Mouse (Mus musculus): ENCODE data around the gene Eif3f. TPM values are rescaled to one million over a fixed set of nuclear protein-coding genes. Genes with fewer than 3 reads are reported as not detected.

Eif3f gene
- 100 to 1,000 TPM in 2 of 4 experiments, 10 to 100 TPM in 2; 92.4 to 104 (median 100) TPM for total RNA-seq (2022)

DNA sequence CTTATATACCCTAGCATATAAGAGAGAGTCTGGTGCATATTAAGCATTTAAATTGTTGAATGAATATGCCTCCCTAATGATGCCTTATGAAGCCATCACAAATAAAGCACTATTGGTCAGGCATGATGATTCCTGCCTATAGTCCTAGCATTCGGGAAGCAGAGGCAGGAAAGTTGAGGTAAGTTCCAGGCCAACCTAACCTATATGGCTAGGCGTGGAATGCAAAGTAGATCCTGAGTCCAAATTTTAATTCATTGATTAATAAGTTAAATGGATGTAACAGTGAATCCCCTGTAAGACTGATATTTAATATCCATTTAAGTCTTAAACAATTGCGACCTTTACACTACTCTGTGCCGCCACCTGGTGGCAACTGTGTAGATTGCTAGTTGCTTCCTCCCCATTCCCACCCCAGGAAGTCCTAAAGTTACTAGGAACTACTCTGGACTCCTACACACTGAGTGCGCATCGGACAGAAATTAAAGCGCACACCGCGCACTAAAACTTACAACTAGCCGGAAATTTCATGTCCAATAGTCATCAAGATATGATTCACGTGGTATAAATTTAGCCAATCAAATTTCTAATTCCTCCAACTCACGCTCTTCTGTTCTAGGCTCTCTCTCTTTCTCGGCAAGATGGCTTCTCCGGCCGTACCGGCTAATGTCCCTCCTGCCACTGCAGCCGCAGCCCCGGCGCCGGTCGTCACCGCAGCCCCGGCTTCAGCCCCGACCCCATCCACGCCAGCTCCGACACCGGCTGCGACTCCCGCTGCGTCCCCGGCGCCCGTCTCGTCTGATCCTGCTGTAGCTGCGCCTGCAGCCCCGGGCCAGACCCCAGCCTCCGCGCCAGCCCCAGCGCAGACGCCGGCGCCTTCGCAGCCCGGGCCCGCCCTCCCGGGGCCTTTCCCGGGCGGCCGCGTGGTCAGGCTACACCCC lies at the start of gene Eif3f:
Gene Eif3f, plus strand, starts transcription at position 624 of the 938 bp plus-strand sequence.
- DNase-seq (ENCODE audit: low spot score in 2 of 2): peak; percentile 96 to 99

DNA sequence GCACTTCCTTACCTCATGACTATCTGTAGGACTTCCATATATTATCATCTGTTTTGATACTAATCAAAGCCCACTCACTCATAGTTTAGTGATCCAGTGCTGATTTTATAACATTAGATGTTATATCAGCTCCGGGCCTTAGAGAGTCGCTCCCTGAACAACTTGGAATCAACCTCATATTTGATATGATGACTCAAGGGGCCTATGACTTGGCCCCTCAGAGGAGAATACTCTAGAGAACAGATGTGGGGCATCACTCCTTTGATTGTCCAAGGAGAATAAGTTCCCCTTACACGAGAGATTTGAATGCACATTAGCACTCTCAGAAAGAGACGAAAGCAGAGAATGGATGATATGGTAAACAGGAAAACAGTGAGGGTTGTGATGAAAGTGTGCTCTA lies 49.3 kb upstream of the Eif3f start, which contains the start of gene Olfr518:
Gene Olfr518, minus strand, starts transcription at position 101 of the 400 bp plus-strand sequence.
- DNase-seq (ENCODE audit: low spot score in 2 of 2): no peak

DNA sequence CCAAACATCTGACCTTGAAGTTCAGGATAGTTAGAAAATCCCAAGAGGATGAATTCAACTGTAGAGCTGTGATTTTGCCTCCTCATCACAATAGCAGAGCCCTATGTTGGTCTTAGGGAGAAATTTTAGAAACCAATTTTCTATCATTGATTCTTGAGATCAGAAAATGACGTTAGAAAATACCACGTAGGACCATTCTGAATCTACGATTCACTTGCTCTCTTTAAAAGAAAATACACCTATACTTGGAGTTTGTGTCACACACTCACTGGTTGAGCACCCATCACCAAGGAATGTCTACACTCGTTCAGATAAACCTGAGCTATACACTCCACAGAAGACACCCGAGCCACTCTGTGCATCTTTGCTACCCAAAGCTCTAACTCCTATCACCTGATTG lies 39.9 kb upstream of the Eif3f start, which contains the start of gene Olfr519:
Gene Olfr519, minus strand, starts transcription at position 101 of the 400 bp plus-strand sequence.
- no peak for DNase-seq (ENCODE audit: low spot score in 2 of 2)

- no peak for DNase-seq (ENCODE audit: low spot score in 2 of 2)
Measured at GRCm38 (mm10) chr7:108903969-108904368, 30.2 kb upstream of the Eif3f start.

GRCm38 (mm10) chr7:108927043-108927442 lies 7.2 kb upstream of the Eif3f start:
- DNase-seq (ENCODE audit: low spot score in 2 of 2): no peak

DNA sequence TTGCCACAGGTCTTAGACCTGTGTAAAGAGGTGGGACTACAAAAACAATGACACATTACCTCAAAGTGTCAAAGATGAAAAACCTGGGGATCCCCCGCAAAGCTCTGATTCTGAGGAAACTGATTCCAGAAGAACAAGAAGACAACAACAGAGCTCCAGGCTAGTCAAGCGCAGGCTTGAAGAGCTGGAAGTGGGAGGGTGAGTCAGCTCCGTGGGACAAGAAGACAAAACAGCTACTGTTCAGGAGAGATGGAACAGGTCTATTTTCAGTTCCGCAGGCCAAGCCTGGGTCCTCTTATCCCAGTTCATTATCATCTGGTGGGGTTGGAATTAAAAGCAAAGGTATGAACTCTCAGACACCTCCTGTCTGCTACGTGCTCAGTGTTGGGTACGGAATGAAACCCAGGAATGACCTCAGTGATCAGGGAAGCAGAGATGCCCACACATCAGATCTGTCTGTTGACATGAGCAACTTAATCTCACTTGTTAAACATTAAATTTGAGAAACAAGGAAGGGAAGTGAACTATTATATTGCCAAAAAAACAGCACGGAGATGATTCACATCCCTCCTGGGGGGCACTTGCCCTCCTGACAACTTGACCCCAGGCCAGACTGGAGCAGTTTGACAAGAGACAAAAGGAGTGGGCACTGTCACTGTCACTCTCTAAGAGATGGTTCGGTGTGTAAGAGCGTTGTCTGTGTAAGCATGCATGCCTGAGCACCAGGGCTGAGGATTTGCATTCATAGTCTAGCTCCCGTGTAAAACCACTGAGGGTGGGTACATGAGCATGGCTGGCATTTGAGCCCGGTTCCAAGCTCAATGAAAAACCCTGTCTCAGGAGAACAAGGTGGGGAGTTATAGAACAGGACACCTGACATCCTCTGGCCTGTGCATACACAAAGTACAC lies 5.7 kb upstream of the Eif3f start:
- DNase-seq (ENCODE audit: low spot score in 2 of 2): no peak

GRCm38 (mm10) chr7:108929726-108930393 lies 4.4 kb upstream of the Eif3f start, which contains the start of gene Nlrp10:
Gene Nlrp10 (minus strand): TSS chr7:108930178.
- no peak for DNase-seq (ENCODE audit: low spot score in 2 of 2)

DNA sequence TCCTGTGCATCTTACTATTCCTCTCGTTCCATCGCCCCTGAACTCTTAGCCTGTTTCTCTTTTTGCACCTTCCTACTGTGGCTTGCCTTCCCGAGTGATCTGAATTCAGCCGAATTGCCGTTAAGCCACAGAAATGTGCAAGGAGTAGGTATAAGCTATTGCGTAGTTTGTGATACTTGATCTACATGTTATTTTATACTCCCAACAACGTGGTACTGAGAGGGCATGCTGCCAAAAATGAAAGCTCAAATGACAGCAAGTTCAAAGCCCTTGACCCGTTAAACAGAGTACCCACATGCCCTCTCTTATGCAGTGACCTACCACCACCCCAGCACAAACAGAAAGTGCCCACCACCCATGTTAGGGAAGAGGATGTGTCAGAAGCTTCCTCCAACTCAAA lies 619 bp downstream of the Eif3f start:
- no peak for DNase-seq (ENCODE audit: low spot score in 2 of 2)

GRCm38 (mm10) chr7:108935411-108935810 lies 1.2 kb downstream of the Eif3f start:
- DNase-seq (ENCODE audit: low spot score in 2 of 2): no peak

DNA sequence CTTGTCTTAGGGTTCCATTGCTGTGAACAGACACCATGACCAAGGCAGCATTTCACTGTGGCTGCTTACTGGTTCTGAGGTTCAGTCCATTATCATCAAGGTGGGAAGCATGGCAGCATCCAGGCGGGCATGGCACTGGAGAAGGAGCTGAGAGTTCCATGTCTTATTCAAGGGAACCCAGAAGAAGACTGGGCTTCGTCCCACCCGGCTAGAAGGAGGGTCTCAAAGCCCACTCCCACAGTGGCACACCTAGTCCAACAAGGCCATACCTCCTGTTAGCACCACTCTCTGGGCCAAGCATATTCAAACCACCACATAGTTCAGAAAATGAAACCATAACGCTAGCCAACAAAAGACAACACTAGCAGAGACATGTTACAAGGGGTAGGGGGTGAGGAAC lies 2.4 kb downstream of the Eif3f start:
- no peak for DNase-seq (ENCODE audit: low spot score in 2 of 2)

GRCm38 (mm10) chr7:108941466-108941865 lies 7.2 kb downstream of the Eif3f start:
- no peak for DNase-seq (ENCODE audit: low spot score in 2 of 2)

DNA sequence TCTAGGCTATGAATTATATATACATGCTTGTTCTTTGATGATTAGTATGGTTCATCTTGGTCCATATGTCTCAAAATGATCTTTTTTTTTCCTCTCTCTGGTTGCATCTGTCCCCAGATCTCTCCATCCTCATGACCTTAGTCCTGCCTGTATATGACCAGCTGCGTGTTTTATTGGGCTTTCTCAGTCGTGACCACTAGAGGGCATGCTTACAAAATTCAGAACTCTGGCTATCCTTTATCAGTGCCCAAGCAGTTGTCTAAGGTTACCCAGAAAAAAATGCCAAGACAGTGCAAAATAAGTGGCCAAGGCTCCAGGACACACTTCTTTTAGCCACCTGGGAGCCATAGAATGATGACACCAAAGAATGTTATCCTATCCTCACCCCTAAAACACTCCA lies 9.8 kb downstream of the Eif3f start:
- DNase-seq (ENCODE audit: low spot score in 2 of 2): no peak

- DNase-seq (ENCODE audit: low spot score in 2 of 2): no peak
Measured at GRCm38 (mm10) chr7:108948611-108949010, 14.4 kb downstream of the Eif3f start.

GRCm38 (mm10) chr7:108949301-108949700 lies 15.1 kb downstream of the Eif3f start:
- DNase-seq (ENCODE audit: low spot score in 2 of 2): no peak

- DNase-seq (ENCODE audit: low spot score in 2 of 2): peak; percentile 79 to 85
Measured at GRCm38 (mm10) chr7:108950312-108950761, 16.1 kb downstream of the Eif3f start, which contains the start of gene Tub. Gene Tub (plus strand): TSS chr7:108950338.

GRCm38 (mm10) chr7:108950762-108951331 lies 16.6 kb downstream of the Eif3f start:
- DNase-seq (ENCODE audit: low spot score in 2 of 2): peak; percentile 60 to 69

GRCm38 (mm10) chr7:108952801-108953200 lies 18.6 kb downstream of the Eif3f start:
- DNase-seq (ENCODE audit: low spot score in 2 of 2): no peak

DNA sequence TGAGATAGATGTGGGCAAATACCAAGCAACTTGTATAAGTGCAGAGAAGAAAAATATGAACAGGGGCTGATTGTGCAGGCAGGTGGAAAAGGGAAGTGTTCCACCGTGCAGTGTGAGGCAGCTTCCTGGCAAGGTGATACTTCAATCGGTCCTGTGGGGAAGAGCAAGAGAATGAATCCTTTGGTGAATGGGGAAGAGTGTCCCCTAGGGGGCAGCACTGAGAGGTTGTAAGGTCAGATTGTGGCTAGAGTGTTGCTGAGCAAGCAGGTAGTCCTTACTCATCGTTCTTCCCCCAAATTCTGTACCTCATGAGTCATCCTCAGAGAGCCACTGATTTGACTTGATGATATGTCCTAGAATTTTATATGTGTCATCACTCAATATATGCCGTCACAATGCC lies 20.0 kb downstream of the Eif3f start:
- no peak for DNase-seq (ENCODE audit: low spot score in 2 of 2)

DNA sequence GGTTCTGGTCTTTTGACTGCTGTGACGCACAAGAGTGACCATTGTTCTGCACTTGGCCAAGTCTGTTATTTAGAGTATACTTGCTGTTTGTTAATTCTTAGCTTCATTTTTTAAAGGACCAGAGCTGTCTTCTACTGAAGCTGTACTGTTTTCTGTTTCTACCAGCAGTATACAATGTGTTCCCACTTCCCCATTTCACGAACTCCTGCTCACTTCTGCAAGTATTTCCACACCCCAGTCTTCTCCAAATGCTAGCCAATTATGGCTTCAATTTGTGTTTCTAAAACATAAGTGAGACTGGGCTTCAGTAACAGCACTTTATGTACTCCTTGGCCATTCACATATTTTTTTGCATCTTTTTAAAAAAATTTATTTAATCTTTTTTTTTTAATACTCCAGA lies 23.5 kb downstream of the Eif3f start:
- no peak for DNase-seq (ENCODE audit: low spot score in 2 of 2)

GRCm38 (mm10) chr7:108965968-108966367 lies 31.8 kb downstream of the Eif3f start:
- DNase-seq (ENCODE audit: low spot score in 2 of 2): no peak

Data from layer of hippocampus, adult 8-10 months (tissue).